Mouse (Mus musculus) heart, embryonic 13.5 days (tissue): ENCODE measurements around the gene Brs3. TPM values are rescaled to one million over a fixed set of nuclear protein-coding genes. Genes with fewer than 3 reads are reported as not detected.

Source experiments
- ATAC-seq: fragments of 200-750 bp; cut with Nextera tagmentation; 2 replicates; pipeline ENCODE4 v1.8.0; 2017; ENCODE audit warnings: moderate TSS enrichment; ENCODE audit not compliant: insufficient number of reproducible peaks, low FRiP score, low TSS enrichment; ENCODE audit errors: extremely low read depth
- H3K27ac ChIP-seq: fragments of 300-500 bp; sonication (generic); replicated peaks from 2 replicates; pipeline ENCODE4 v1.5.1; 2015; ENCODE audit warnings: moderate library complexity, mild to moderate bottlenecking, inconsistent platforms
- H3K27me3 ChIP-seq: fragments of 300-500 bp; sonication (generic); replicated peaks from 2 replicates; pipeline ENCODE4 v1.6.1; 2015; ENCODE audit warnings: mild to moderate bottlenecking, inconsistent platforms
- H3K36me3 ChIP-seq: fragments of 300-500 bp; sonication (generic); 2 replicates; pipeline ENCODE4 v1.6.1; 2015; ENCODE audit warnings: mild to moderate bottlenecking, inconsistent platforms
- H3K4me1 ChIP-seq: fragments of 300-500 bp; sonication (generic); 2 replicates; pipeline ENCODE4 v1.6.1; 2015; ENCODE audit warnings: inconsistent platforms
- H3K4me2 ChIP-seq: fragments of 300-500 bp; sonication (generic); 2 replicates; pipeline ENCODE4 v1.6.1; 2015; ENCODE audit warnings: inconsistent platforms, mild to moderate bottlenecking, moderate library complexity
- H3K4me3 ChIP-seq: fragments of 300-500 bp; sonication (generic); 2 replicates; pipeline ENCODE4 v1.5.1; 2015; ENCODE audit warnings: moderate library complexity, mild to moderate bottlenecking, inconsistent platforms
- H3K9ac ChIP-seq: fragments of 300-500 bp; sonication (generic); 2 replicates; pipeline ENCODE4 v1.6.1; 2015; ENCODE audit warnings: inconsistent platforms, mild to moderate bottlenecking, moderate library complexity
- H3K9me3 ChIP-seq: fragments of 300-500 bp; sonication (generic); 2 replicates; pipeline ENCODE4 v1.6.1; 2016; ENCODE audit warnings: inconsistent platforms
- WGBS: fragments of 180-500 bp; shearing (Covaris S2); methylation state at CpG from one replicate; pipeline ENCODE4 v1.1.7; 2015; ENCODE audit warnings: mixed read lengths; 5-methylcytosine and 5-hydroxymethylcytosine counted together
- polyA plus RNA-seq: library from polyadenylated mRNA; unstranded; fragments of >200 nt; fragmentation: Nextera tagmentation; extraction: Ambion mirVana; gene quantifications from 2 replicates; pipeline ENCODE4 v1.2.1, GENCODE M21; 2015

Gene Brs3
- polyA plus RNA-seq: not detected in 2 replicates

DNA sequence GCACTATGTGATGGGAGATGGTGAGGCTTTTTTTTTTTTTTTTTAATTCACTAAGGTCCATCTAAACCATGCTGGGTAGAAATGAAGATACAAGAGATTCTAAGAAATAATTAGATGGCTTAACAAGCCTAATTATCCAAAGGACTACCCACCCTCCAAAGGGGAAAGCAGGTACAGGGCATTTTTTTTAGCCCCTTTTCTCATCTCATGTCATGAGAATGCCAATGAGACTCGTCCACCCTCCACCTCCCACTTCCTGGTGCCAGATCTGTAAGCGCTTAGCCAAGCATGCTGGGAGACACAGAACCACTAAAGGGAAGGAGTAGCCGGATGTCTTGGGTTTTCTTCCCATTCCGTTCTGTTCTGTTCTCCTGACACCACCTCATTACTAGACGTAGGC is at the start of gene Brs3:
Gene Brs3, plus strand, starts transcription at position 301 of the 400 bp plus-strand sequence.
- Histone ChIP-seq H3K27ac (no peak within 1 kb of the TSS), H3K9me3 (no peaks in the 10 kb centered on the region), H3K4me1 (no peaks in the 10 kb centered on the region), H3K4me3 (no peak within 1 kb of the TSS), H3K4me2 (no peak within 1 kb of the TSS), H3K9ac (no peak within 1 kb of the TSS), H3K36me3 (no peaks in the 10 kb centered on the region), H3K27me3 (no peaks in the 10 kb centered on the region)
- no peak for ATAC-seq
- WGBS: 77% methylated on average over 5 of the region's 5 CpGs

DNA sequence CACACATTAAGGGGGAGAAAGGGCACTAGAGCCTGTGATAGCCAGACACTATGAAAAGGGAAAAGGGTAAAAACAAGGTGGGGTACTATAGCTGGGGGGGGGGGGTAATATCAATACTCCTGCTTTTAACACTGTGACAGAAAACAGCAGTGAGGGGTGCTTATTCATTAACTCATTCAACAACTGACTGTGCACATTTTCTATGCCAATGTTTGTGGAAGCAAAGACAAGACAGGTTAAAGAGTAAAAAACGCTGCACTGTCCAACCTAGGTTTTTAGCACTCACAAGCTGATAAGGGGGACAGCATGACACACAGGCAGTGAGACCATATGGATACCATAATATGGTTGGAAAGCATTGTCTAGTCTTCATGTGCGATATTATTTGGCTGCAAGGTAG is 30.0 kb upstream of the Brs3 start:
- H3K36me3 ChIP-seq: no peaks in the 10 kb centered on the region

GRCm38 (mm10) chrX:57043869-57044268 is 995 bp downstream of the Brs3 start:
- no peak for ATAC-seq
- no peak overlapping the region for H3K9ac ChIP-seq
- H3K4me1 ChIP-seq: no peaks in the 10 kb centered on the region
- H3K27ac ChIP-seq: no peak overlapping the region
- no peaks in the 10 kb centered on the region for H3K9me3 ChIP-seq
- no peak overlapping the region for H3K4me2 ChIP-seq
- no peak overlapping the region for H3K4me3 ChIP-seq
- no peaks in the 10 kb centered on the region for H3K27me3 ChIP-seq
- WGBS: 72% methylated on average over 6 of the region's 6 CpGs
- no peaks in the 10 kb centered on the region for H3K36me3 ChIP-seq

More for the DNA sequence above, 30.0 kb upstream of the Brs3 start:
- Histone ChIP-seq H3K27me3 (no peaks in the 10 kb centered on the region), H3K9me3 (no peaks in the 10 kb centered on the region), H3K9ac (no peak overlapping the region), H3K27ac (no peak overlapping the region), H3K4me2 (no peak overlapping the region), H3K4me1 (no peaks in the 10 kb centered on the region), H3K4me3 (no peak overlapping the region)
- 67% methylated on average over 2 of the region's 2 CpGs for WGBS
- ATAC-seq: no peak

GRCm38 (mm10) chrX:57052848-57053173 is 9.9 kb downstream of the Brs3 start:
- H3K4me1 ChIP-seq: peaks cover 5% of the 10 kb centered on the region
- H3K4me2 ChIP-seq: peak overlapping the region; percentile 64
- no peak for ATAC-seq
- WGBS: 11% methylated on average over 4 of the region's 4 CpGs
- H3K9me3 ChIP-seq: no peaks in the 10 kb centered on the region
- no peaks in the 10 kb centered on the region for H3K27me3 ChIP-seq
- peak overlapping the region; percentile 67 for H3K4me3 ChIP-seq
- peaks cover 17% of the 10 kb centered on the region for H3K36me3 ChIP-seq
- H3K27ac ChIP-seq: peak overlapping the region; percentile 94
- H3K9ac ChIP-seq: peak overlapping the region; percentile 85

- peak within 1 kb of the TSS; percentile 67 for H3K4me3 ChIP-seq
- H3K4me2 ChIP-seq: peak within 1 kb of the TSS; percentile 70
- no peaks in the 10 kb centered on the region for H3K27me3 ChIP-seq
- ATAC-seq: peak; percentile 89
- H3K9ac ChIP-seq: peak within 1 kb of the TSS; percentile 85
- no peaks in the 10 kb centered on the region for H3K9me3 ChIP-seq
- peak within 1 kb of the TSS; percentile 94 for H3K27ac ChIP-seq
- peaks cover 21% of the 10 kb centered on the region for H3K36me3 ChIP-seq
- H3K4me1 ChIP-seq: peaks cover 5% of the 10 kb centered on the region
- WGBS: 10% methylated on average over 82 of the region's 85 CpGs
These were observed 10.5 kb downstream of the Brs3 start, which contains the start of gene Htatsf1 for GRCm38 (mm10) chrX:57053174-57053992. Gene Htatsf1 (plus strand): TSS chrX:57053583.

DNA sequence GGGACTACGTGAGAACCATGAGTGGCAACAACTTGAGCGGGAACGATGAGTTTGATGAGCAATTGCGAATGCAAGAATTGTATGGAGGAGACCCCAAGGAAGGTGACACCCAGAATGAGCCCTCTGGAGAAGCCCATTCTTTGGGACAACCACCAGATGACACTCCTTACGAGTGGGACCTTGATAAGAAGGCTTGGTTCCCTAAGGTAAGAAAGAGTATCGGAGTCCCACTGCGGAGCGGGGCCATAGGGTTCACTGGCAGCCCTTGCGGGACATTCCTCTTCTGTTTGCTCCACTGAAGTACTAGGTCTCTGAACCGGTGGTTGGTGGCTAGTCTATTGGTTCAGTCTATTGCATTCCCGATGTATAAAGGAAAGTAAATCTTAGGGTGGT is 11.1 kb downstream of the Brs3 start:
- 13% methylated on average over 11 of the region's 11 CpGs for WGBS
- ATAC-seq: no peak

GRCm38 (mm10) chrX:57081496-57081895 is 38.6 kb downstream of the Brs3 start:
- H3K4me1 ChIP-seq: no peaks in the 10 kb centered on the region
- no peak for ATAC-seq
- 58% methylated on average over 5 of the region's 5 CpGs for WGBS

More for the DNA sequence above, 11.1 kb downstream of the Brs3 start:
- Histone ChIP-seq H3K9ac (peak overlapping the region; percentile 85), H3K27ac (0 out of 2 replicates have a peak overlapping the region, but pooled peaks have one; percentile 24), H3K4me2 (peak overlapping the region; percentile 70), H3K4me3 (peak overlapping the region; percentile 67), H3K27me3 (no peaks in the 10 kb centered on the region), H3K4me1 (peaks cover 5% of the 10 kb centered on the region), H3K9me3 (no peaks in the 10 kb centered on the region), H3K36me3 (peaks cover 21% of the 10 kb centered on the region)

DNA sequence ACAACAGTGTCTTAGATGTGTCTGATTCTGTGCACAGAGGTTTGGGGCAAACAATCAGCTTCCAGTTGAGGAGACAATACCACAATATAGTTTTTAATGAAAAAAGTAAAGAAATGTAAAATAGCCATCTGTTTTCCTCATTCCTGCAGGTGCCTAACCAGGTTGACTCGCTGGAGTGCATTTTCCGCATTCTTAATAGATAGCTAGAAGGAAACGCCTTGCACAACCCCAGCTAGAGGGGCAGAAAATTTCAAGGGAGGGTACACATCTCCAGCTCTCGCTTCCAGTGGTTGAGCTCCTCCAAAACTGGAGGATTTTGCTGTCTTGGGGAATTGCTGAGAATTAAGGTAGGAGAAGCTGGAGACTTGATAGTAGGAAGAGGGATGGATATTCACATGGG is 44.9 kb downstream of the Brs3 start, which contains the start of gene Vgll1:
Gene Vgll1, plus strand, starts transcription at position 301 of the 400 bp plus-strand sequence.
- H3K9me3 ChIP-seq: no peaks in the 10 kb centered on the region
- H3K9ac ChIP-seq: no peak within 1 kb of the TSS
- no peak for ATAC-seq
- no peaks in the 10 kb centered on the region for H3K36me3 ChIP-seq
- H3K4me3 ChIP-seq: no peak within 1 kb of the TSS
- WGBS: 79% methylated on average over 4 of the region's 4 CpGs
- H3K4me1 ChIP-seq: no peaks in the 10 kb centered on the region
- H3K27ac ChIP-seq: no peak within 1 kb of the TSS
- H3K4me2 ChIP-seq: no peak within 1 kb of the TSS
- H3K27me3 ChIP-seq: no peaks in the 10 kb centered on the region

More at GRCm38 (mm10) chrX:57081496-57081895, 38.6 kb downstream of the Brs3 start:
- H3K9ac ChIP-seq: no peak overlapping the region
- no peaks in the 10 kb centered on the region for H3K9me3 ChIP-seq
- no peak overlapping the region for H3K27ac ChIP-seq
- no peaks in the 10 kb centered on the region for H3K36me3 ChIP-seq
- H3K4me3 ChIP-seq: no peak overlapping the region
- H3K27me3 ChIP-seq: no peaks in the 10 kb centered on the region
- H3K4me2 ChIP-seq: no peak overlapping the region

Other genes starting within 250 kb of the Brs3 start
- gene Map7d3, start 220.7 kb upstream of the Brs3 start, polyA plus RNA-seq: 1.6 TPM in 2 replicates
- gene Adgrg4, start 172.9 kb upstream of the Brs3 start, polyA plus RNA-seq: not detected in 2 replicates
- gene Htatsf1, start 10.5 kb downstream of the Brs3 start, polyA plus RNA-seq: 57.4 and 61.8 TPM in 2 replicates
- not detected in 2 replicates for gene Vgll1, start 45.0 kb downstream of the Brs3 start, polyA plus RNA-seq
- gene Cd40lg, start 169.1 kb downstream of the Brs3 start, polyA plus RNA-seq: not detected in 2 replicates